Mouse (Mus musculus) testis, adult 2 months (tissue): ENCODE measurements around the gene Tbc1d14. TPM values are rescaled to one million over a fixed set of nuclear protein-coding genes. Genes with fewer than 3 reads are reported as not detected.

Experiments
- H3K27ac ChIP-seq: fragments of 200-500 bp; 2 replicates; pipeline ENCODE4 v1.5.1; 2012; ENCODE audit warnings: low read depth, low read length; ENCODE audit not compliant: control insufficient read depth, insufficient read depth
- H3K27me3 ChIP-seq: fragments of 200-500 bp; 2 replicates; pipeline ENCODE4 v1.6.1; 2012; ENCODE audit warnings: mild to moderate bottlenecking, low read length, moderate library complexity; ENCODE audit not compliant: control insufficient read depth, insufficient read depth
- H3K36me3 ChIP-seq: fragments of 200-500 bp; 2 replicates; pipeline ENCODE4 v1.6.1; 2012; ENCODE audit warnings: mild to moderate bottlenecking, low read length; ENCODE audit not compliant: control insufficient read depth, insufficient read depth
- H3K4me1 ChIP-seq: fragments of 200-500 bp; 2 replicates; pipeline ENCODE4 v1.6.1; 2012; ENCODE audit warnings: low read length; ENCODE audit not compliant: control insufficient read depth, insufficient read depth
- H3K4me3 ChIP-seq: fragments of 200-500 bp; 2 replicates; pipeline ENCODE4 v1.5.1; 2012; ENCODE audit warnings: low read depth, mild to moderate bottlenecking, low read length, moderate library complexity, mixed read lengths; ENCODE audit not compliant: control insufficient read depth
- CTCF ChIP-seq: fragments of 200-500 bp; IDR thresholded peaks from 2 replicates; pipeline ENCODE4 v1.5.1; 2012; ENCODE audit warnings: low read depth, mild to moderate bottlenecking, inconsistent platforms, low read length, moderate library complexity; ENCODE audit not compliant: control insufficient read depth, insufficient read depth, insufficient replicate concordance
- POLR2A ChIP-seq: fragments of 200-500 bp; IDR thresholded peaks from 2 replicates; pipeline ENCODE4 v1.6.1; 2012; ENCODE audit warnings: low read depth, mild to moderate bottlenecking, inconsistent platforms, low read length, moderate library complexity; ENCODE audit not compliant: control insufficient read depth
- polyA plus RNA-seq: library from polyadenylated mRNA; depleted of rRNA; stranded (reverse); fragments of >200 nt; gene quantifications from 2 replicates; pipeline ENCODE4 v1.2.3, GENCODE M21; 2012

Gene Tbc1d14
- polyA plus RNA-seq, 1 experiment, result 89.7 TPM

DNA sequence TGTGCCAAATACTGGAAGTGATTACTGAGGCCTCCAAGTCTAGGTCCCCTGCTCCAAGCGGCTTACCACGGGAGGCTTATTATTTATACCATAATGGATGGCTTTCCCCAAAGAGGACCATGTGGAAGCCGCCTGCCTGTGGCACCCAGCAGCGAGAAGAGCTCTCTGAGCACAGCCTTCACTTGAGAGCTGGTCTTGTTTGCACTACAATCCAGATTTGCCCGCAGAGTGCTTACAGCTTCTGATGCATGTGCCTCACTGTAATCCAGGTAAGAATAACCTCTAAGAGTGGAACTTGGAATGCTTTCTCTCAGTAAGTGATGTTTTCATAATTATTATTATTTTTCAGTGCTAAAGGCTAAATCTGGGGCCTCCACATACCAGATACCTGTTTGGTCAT lies 34.0 kb downstream of the Tbc1d14 start:
- Histone ChIP-seq H3K4me3 (no peak overlapping the region), H3K4me1 (no peaks in the 10 kb centered on the region), H3K27ac (no peak overlapping the region), H3K27me3 (no peaks in the 10 kb centered on the region), H3K36me3 (no peaks in the 10 kb centered on the region)
- TF ChIP-seq POLR2A, result no peak
- TF ChIP-seq CTCF, result no peak

DNA sequence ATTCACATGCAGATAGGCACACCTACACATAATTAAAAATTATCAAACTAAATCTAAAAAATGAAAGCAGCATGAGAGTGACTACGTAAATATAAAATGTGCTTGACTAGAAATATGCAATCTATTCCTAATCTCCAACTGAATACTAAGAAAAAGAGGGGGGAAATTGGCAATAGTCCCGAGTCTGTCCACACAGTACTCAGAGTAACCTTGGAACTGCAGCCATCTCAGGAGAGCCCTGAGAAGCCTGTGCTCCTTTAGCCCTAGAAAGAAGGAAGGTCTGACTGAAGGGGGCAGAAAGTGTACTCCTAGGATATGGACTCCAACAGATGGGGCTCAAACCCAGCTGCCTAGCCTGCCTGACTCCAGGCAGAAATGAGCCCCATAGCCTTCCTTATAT lies 34.5 kb downstream of the Tbc1d14 start:
- Histone ChIP-seq H3K4me1 (peaks cover 2% of the 10 kb centered on the region; the same call in 1 of the 2 replicates), H3K36me3 (no peaks in the 10 kb centered on the region), H3K27ac (no peak overlapping the region), H3K4me3 (no peak overlapping the region), H3K27me3 (no peaks in the 10 kb centered on the region)
- TF ChIP-seq CTCF, result no peak
- no peak for TF ChIP-seq POLR2A

DNA sequence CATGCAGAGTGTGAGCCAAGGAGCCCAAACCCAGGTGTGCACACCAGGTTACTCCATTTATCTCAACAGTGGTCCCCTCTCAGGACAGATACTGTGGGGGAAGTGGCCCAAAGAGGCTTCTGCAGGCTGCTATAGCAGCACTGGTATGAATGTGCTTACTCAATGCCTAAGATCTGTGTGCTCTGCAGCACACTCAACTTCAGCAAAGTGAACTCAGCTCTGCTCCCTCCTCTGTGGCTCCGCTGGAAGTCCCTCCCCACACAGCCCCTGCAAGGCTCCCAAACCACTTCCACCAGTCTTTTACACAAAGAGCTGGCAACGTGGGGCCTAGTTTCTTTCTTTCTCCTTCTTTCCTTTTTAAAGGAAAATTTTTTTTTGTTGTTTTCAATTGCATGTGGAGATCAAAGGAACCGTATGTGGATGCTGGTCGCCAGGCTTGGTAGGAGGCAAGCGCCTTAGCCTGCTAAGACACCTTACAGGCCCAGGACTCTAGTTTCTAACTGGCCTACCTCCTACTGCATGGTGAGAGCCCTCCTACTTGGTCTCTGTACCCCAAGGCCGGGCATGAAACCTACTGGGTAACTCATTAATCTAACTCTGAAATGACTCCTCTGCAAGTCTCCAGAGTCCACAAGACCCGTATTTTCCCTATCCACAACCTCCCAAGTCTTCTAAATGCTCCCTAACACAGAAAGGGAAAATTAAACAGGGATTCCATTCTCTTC lies 35.3 kb downstream of the Tbc1d14 start:
- no peaks in the 10 kb centered on the region for H3K27me3 ChIP-seq
- H3K27ac ChIP-seq, result no peak overlapping the region
- H3K36me3 ChIP-seq, result no peaks in the 10 kb centered on the region
- H3K4me3 ChIP-seq, result no peak overlapping the region
- TF ChIP-seq POLR2A (no peak), CTCF (no peak)
- peaks cover 2% of the 10 kb centered on the region; the same call in 1 of the 2 replicates for H3K4me1 ChIP-seq

DNA sequence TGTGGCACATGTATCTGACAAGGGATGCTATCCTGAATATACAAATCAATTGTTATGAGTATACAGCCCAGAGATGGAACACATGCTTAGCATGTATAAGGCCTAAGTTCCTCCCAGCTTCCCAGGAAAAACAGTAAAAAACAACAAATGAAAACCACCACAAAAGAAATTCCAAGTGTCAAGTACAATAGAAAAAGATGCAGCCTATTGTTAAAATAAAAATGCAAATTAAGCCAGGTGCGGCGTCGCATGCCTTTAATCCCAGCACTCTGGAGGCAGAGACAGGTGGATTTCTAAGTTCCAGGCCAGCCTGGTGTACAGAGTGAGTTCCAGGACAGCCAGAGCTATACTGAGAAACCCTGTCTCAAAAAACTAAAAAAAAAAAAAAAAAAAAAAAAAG lies 36.2 kb downstream of the Tbc1d14 start:
- Histone ChIP-seq H3K27me3 (no peaks in the 10 kb centered on the region), H3K4me3 (no peak overlapping the region), H3K27ac (no peak overlapping the region), H3K36me3 (no peaks in the 10 kb centered on the region), H3K4me1 (peaks cover 2% of the 10 kb centered on the region; the same call in 1 of the 2 replicates)
- TF ChIP-seq POLR2A (no peak), CTCF (no peak)

DNA sequence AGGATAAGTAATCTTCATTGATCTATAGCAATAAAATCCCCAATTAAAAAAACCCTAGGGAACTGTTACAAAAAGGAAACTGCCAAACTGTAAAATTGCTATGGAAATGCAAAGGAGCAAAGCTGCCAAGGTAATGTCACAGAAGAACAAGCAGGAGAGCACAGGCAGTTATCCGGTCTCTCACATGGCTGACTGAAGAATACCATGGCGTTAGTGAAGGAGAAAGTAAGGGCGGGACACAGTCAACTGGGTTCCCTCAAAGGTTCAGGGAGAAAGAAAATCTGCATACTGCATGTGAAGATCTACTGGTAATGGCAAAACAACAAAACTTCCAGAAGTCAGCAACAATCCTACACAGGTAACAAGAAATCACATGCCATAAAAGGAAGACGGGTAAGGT lies 36.8 kb downstream of the Tbc1d14 start:
- Histone ChIP-seq H3K36me3 (no peaks in the 10 kb centered on the region), H3K4me3 (no peak overlapping the region), H3K27ac (no peak overlapping the region), H3K4me1 (peaks cover 2% of the 10 kb centered on the region; the same call in 1 of the 2 replicates), H3K27me3 (no peaks in the 10 kb centered on the region)
- TF ChIP-seq CTCF, result no peak
- TF ChIP-seq POLR2A, result no peak

DNA sequence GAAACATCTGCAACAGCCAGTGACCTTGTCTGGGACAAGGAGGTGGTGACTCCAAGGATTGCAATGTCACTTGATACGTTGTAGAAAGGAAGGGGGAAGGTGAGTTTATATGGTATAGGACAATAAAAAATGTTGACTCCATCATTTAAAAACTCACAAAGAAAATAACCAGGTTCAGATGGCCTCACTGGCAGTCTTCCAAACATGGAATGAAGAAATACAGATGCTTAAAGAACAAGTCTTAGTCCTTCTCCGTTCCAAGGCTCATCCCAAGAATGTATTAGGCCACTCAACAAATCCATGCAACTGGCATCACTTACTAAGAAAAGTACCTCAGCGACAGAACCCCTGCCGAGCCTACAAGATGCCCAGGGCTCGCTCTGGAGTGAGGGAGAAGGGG lies 38.6 kb downstream of the Tbc1d14 start:
- no peak for TF ChIP-seq POLR2A
- TF ChIP-seq CTCF, result no peak
- Histone ChIP-seq H3K27me3 (no peaks in the 10 kb centered on the region), H3K36me3 (no peaks in the 10 kb centered on the region)

DNA sequence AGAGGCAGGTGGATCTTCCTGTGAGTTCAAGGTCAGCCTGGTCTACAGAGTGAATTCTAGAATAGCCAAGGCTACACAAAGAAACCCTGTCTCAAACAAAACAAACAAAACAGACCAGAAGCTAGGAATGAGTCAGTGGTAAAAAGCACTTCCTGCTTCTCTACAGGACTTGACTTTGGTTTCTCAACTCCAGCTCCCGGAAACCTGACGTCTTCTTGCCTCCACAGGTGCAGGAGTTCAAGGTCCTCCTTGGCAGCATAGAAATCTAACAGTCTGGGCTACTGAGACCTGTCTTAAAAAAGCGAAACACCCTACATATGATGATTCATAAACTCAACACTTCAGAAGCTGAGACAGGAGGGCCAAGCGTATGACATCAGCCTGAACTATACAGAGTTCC lies 39.2 kb downstream of the Tbc1d14 start:
- no peak overlapping the region for H3K4me3 ChIP-seq
- no peak overlapping the region for H3K27ac ChIP-seq
- peaks cover 2% of the 10 kb centered on the region; the same call in 1 of the 2 replicates for H3K4me1 ChIP-seq
- no peaks in the 10 kb centered on the region for H3K27me3 ChIP-seq
- no peak for TF ChIP-seq POLR2A
- TF ChIP-seq CTCF, result no peak
- no peaks in the 10 kb centered on the region for H3K36me3 ChIP-seq

More for the DNA sequence above, 38.6 kb downstream of the Tbc1d14 start:
- Histone ChIP-seq H3K27ac (no peak overlapping the region), H3K4me3 (no peak overlapping the region), H3K4me1 (peaks cover 2% of the 10 kb centered on the region; the same call in 1 of the 2 replicates)
